Mouse (Mus musculus) bone marrow, adult 2 months (tissue): ENCODE data around the gene Olfr675. TPM values are rescaled to one million over a fixed set of nuclear protein-coding genes. Genes with fewer than 3 reads are reported as not detected.
"Not testable (repeated sequence)": the region's sequence is repeated elsewhere in the genome, so short reads cannot be mapped to it uniquely, and the experiment has no call there.

Experiments used
- H3K27ac ChIP-seq: fragments of 200-500 bp; 2 replicates; pipeline ENCODE4 v1.5.1; 2012; ENCODE audit warnings: low read depth, mild to moderate bottlenecking, control low read depth, inconsistent platforms, low read length; ENCODE audit not compliant: control insufficient read depth, poor library complexity, insufficient read depth
- H3K4me1 ChIP-seq: fragments of 200-500 bp; 2 replicates; pipeline ENCODE4 v1.6.1; 2011; ENCODE audit warnings: low read length; ENCODE audit not compliant: control insufficient read depth, insufficient read depth
- H3K4me3 ChIP-seq: fragments of 200-500 bp; replicated peaks from 2 replicates; pipeline ENCODE3; 2011; ENCODE audit warnings: mild to moderate bottlenecking, low read depth, low read length, control low read depth; ENCODE audit not compliant: control insufficient read depth
- CTCF ChIP-seq: fragments of 200-500 bp; IDR thresholded peaks from 2 replicates; pipeline ENCODE4 v1.5.1; 2011; ENCODE audit warnings: low read length, control low read depth; ENCODE audit not compliant: control insufficient read depth, insufficient read depth
- POLR2A ChIP-seq: fragments of 200-500 bp; IDR thresholded peaks from 2 replicates; pipeline ENCODE4 v1.6.1; 2011; ENCODE audit warnings: low read depth, mild to moderate bottlenecking, control low read depth, low read length, borderline replicate concordance; ENCODE audit not compliant: control insufficient read depth
- WGBS: fragments of 180-500 bp; shearing (Covaris S2); methylation state at CpG from one replicate; pipeline ENCODE4 v1.1.7; 2018; 5-methylcytosine and 5-hydroxymethylcytosine counted together
- polyA plus RNA-seq: library from polyadenylated mRNA; stranded (reverse); fragments of >200 nt; gene quantifications from 2 replicates; pipeline ENCODE4 v1.2.4, GENCODE M21; 2011; ENCODE audit warnings: low replicate concordance; ENCODE audit not compliant: missing spikeins, insufficient read depth, insufficient read length

Gene Olfr675
- not detected in 2 replicates for polyA plus RNA-seq

DNA sequence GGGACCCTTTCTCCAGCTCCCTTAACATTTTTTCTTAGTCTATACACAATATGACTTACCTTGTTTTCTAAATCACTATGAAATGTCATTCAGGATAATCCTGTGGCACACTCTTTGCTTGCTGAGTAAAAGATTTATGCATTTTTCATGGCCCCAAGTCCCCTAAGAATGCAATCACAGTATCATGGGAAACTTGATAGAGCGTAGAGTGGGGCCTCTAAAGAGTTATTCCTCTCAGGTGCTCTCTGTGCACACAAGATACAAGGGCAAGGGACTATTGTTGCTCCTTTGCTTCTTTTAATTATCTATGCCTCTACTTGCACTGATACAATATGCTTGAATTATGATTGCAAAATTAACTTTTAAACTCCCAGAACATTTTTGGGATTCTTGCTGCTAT lies at the start of gene Olfr675:
TSS of gene Olfr675 (minus strand) at position 101 of the 400 bp plus-strand sequence.
- WGBS: 54% methylated on average over 1 of the region's 1 CpGs

DNA sequence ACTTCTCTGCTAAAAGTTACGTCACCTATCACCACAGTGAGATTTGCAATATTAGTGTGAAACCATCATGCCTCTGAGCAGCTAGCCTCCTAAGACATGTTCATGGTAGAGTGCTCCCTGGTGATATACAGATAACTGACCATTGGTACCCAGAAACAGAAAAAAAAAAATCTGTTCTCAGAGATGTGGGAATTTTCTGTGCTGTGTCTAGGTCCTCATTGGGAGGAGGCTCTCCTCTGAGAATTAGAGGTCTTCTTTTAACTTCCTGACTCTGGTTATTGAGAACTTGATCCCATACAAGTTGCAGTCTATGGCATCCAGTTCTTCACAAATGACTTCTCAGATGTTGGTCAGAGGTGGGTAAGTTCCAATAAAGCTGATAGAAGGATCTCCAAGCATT lies 35.9 kb upstream of the Olfr675 start, which contains the start of gene Olfr678:
TSS of gene Olfr678 (plus strand) at position 301 of the 400 bp plus-strand sequence.
- no peaks in the 10 kb centered on the region for H3K4me1 ChIP-seq
- H3K27ac ChIP-seq: no peak within 1 kb of the TSS
- H3K4me3 ChIP-seq: no peak within 1 kb of the TSS
- TF ChIP-seq POLR2A: no peak
- WGBS: 81% methylated on average over 1 of the region's 1 CpGs

More for the DNA sequence above, at the start of gene Olfr675:
- no peaks in the 10 kb centered on the region for H3K4me1 ChIP-seq
- H3K27ac ChIP-seq: no peak within 1 kb of the TSS
- no peak within 1 kb of the TSS for H3K4me3 ChIP-seq
- TF ChIP-seq CTCF (no peak), POLR2A (no peak)

DNA sequence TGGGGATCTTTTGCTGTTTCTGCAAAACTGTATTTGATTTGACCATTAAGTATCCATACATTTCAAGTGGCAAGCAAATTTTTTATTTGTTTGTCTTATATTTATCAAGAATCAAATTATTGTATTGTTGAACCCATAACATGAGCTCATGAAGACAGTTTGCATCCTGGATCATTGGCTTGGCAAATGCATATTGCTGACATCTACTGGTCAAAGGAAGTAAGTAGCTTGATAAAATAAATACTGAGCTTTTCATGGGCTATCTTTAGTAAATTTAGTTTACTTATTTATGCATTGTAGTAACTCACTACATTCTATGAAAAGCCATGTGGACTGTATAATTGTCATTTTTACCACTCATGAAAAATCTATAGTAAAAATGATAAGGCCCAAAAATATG lies 30.7 kb upstream of the Olfr675 start:
- no peaks in the 10 kb centered on the region for H3K4me1 ChIP-seq
- no peak overlapping the region for H3K27ac ChIP-seq
- TF ChIP-seq POLR2A (no peak), CTCF (no peak)
- H3K4me3 ChIP-seq: no peak overlapping the region

DNA sequence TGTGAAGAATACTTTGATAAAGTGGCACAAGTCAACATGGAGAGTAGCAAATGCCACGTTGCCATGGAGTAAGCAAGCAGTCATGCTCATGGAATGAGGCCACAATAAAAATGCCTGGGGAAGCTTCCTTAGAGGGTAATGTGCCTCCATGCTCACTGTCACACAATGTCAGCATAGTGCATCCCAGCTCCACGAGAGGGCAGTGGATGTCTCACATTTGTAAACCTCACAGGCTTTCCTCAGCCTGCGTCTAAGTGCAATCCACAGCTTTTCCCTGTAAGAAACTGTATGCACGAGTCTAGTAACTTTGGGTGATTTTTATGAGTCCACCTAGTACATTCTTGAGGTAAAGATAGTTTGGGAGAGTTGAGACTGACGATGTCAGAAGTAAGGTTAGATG lies 5.6 kb upstream of the Olfr675 start:
- H3K4me3 ChIP-seq, H3K4me1 ChIP-seq, H3K27ac ChIP-seq: not testable (repeated sequence)
- 48% methylated on average over 5 of the region's 5 CpGs for WGBS

DNA sequence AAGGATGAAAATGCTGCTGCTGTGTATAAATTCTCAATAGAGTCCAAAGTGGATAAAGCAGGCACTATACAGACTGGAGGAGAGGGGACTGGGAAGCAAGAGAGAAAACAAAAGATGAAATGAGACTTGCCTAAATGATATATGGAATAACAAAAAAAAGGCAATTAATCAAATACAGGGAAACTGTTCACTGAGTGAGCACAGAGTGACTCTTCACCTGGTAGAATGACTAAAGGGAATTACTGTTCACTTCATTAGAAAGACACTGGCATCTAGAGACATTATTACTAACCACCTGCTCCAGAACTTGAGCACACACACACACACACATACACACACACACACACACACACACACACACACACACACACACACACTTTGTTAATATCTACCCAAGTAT lies 4.1 kb upstream of the Olfr675 start, which contains the start of gene Olfr676:
TSS of gene Olfr676 (plus strand) at position 301 of the 400 bp plus-strand sequence.
- TF ChIP-seq POLR2A: no peak
- TF ChIP-seq CTCF: no peak
- no peak within 1 kb of the TSS for H3K27ac ChIP-seq
- H3K4me3 ChIP-seq: no peak within 1 kb of the TSS
- H3K4me1 ChIP-seq: no peaks in the 10 kb centered on the region

DNA sequence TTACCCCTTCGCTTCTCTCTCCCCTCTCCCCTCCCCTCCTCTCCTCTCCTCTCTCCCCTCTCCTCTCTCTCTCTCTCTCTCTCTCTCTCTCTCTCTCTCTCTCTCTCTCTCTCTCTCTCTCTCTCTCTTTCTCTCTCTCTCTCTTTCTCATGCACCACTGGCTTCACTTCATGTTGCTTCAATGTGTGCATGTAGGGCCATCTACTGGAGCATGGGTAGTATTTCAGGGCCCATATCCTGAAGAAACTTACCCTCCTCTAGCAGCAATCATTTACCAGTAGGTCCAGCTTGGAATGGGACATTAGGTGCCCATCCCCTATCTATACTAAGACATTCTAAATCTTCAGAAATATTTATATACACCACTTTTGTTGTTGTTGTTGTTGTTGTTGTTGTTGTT lies 5.7 kb downstream of the Olfr675 start:
- 71% methylated on average over 1 of the region's 1 CpGs for WGBS
- TF ChIP-seq POLR2A: no peak
- no peak for TF ChIP-seq CTCF
- Histone ChIP-seq H3K27ac (no peak overlapping the region), H3K4me1 (no peaks in the 10 kb centered on the region), H3K4me3 (no peak overlapping the region)

DNA sequence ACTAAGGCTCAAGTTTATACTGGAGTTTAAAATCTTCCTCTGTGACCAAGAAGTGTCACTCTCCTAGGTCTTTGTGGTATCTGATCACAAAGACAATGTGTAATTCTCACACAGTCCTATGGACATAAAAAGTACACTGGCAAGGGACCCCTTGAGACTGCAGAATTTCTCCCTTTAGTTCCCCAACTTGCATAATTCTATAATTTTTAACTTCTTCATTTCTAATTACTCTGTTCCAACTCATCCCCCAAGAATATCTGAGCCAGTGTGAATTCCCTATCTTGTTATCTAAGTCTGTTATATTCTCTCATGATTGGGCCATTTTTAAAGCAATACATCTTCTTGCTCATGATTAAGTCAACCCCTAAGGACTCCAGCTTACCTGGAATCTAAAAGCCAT lies 26.3 kb downstream of the Olfr675 start, which contains the start of gene Olfr672:
TSS of gene Olfr672 (minus strand) at position 101 of the 400 bp plus-strand sequence.
- Histone ChIP-seq H3K4me1 (no peaks in the 10 kb centered on the region), H3K4me3 (no peak within 1 kb of the TSS), H3K27ac (no peak within 1 kb of the TSS)
- TF ChIP-seq POLR2A: no peak
- TF ChIP-seq CTCF: no peak

DNA sequence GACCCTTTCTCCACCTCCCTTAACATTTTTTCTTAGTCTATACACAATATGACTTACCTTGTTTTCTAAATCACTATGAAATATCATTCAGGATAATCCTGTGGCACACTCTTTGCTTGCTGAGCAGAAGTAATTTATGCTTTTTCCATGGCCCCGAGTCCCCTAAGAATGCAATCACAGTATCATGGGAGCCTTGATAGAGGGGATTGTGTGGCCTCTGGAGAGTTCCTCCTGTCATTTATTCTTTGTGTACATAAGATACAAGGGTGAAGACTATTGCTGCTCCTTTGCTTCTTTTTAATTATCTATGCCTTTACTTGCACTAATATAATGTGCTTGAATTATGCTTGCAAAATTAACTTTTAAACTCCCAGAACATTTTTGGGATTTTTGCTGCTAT lies 49.2 kb downstream of the Olfr675 start, which contains the start of gene Olfr671:
TSS of gene Olfr671 (minus strand) at position 101 of the 400 bp plus-strand sequence.
- H3K27ac ChIP-seq: no peak within 1 kb of the TSS
- 68% methylated on average over 1 of the region's 1 CpGs for WGBS
- no peak within 1 kb of the TSS for H3K4me3 ChIP-seq
- no peaks in the 10 kb centered on the region for H3K4me1 ChIP-seq
- TF ChIP-seq CTCF (no peak), POLR2A (no peak)

DNA sequence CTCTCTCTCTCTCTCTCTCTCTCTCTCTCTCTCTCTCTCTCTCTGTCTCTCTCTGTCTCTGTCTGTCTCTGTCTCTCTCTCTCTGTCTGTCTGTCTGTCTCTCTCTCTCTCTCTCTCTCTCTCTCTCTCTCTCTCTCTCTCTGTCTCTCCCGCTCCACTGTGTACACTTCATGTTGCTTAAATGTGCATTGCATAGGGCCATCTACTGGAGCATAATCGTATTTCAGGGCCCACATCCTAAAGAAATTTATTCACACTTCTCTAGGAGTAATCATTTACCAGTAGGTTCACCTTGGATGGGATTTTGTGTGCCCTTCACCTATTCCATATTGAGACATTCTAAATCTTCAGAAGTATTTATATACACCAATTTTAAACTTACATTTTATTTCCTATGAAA lies 55.8 kb downstream of the Olfr675 start:
- 59% methylated on average over 2 of the region's 2 CpGs for WGBS
- not testable (repeated sequence) for H3K4me1 ChIP-seq, H3K27ac ChIP-seq, H3K4me3 ChIP-seq

Other genes starting within 250 kb of the Olfr675 start
- not detected in 2 replicates for gene Usp17lb, start 185.9 kb downstream of the Olfr675 start, polyA plus RNA-seq
- not detected in 2 replicates for gene Usp17la, start 171.5 kb downstream of the Olfr675 start, polyA plus RNA-seq
- not detected in 2 replicates for gene Olfr665, start 150.4 kb downstream of the Olfr675 start, polyA plus RNA-seq
- gene Olfr666, start 132.5 kb downstream of the Olfr675 start, polyA plus RNA-seq: not detected in 2 replicates
- not detected in 2 replicates for gene Olfr667, start 107.0 kb downstream of the Olfr675 start, polyA plus RNA-seq
- gene Olfr668, start 100.4 kb downstream of the Olfr675 start, polyA plus RNA-seq: not detected in 2 replicates
- gene Olfr669, start 94.2 kb downstream of the Olfr675 start, polyA plus RNA-seq: not detected in 2 replicates
- not detected in 2 replicates for gene Olfr670, start 65.8 kb downstream of the Olfr675 start, polyA plus RNA-seq
- gene Olfr671, start 49.3 kb downstream of the Olfr675 start, polyA plus RNA-seq: not detected in 2 replicates
- not detected in 2 replicates for gene Olfr672, start 26.4 kb downstream of the Olfr675 start, polyA plus RNA-seq
- gene Olfr676, start 4.2 kb upstream of the Olfr675 start, polyA plus RNA-seq: not detected in 2 replicates
- not detected in 2 replicates for gene Olfr677, start 22.9 kb upstream of the Olfr675 start, polyA plus RNA-seq
- gene Olfr678, start 36.0 kb upstream of the Olfr675 start, polyA plus RNA-seq: not detected in 2 replicates
- not detected in 2 replicates for gene Olfr679, start 52.7 kb upstream of the Olfr675 start, polyA plus RNA-seq
- not detected in 2 replicates for gene Olfr680-ps1, start 64.4 kb upstream of the Olfr675 start, polyA plus RNA-seq
- gene Olfr681, start 88.4 kb upstream of the Olfr675 start, polyA plus RNA-seq: not detected in 2 replicates
- gene Olfr683, start 118.6 kb upstream of the Olfr675 start, polyA plus RNA-seq: not detected in 2 replicates
- not detected in 2 replicates for gene Olfr684, start 135.2 kb upstream of the Olfr675 start, polyA plus RNA-seq
- not detected in 2 replicates for gene Olfr685, start 157.6 kb upstream of the Olfr675 start, polyA plus RNA-seq
- not detected in 2 replicates for gene Olfr686, start 179.0 kb upstream of the Olfr675 start, polyA plus RNA-seq